Mouse (Mus musculus) B cell, adult 62 days (primary cell): ENCODE results near the gene Asz1. TPM values are rescaled to one million over a fixed set of nuclear protein-coding genes. Genes with fewer than 3 reads are reported as not detected.

ENCODE experiments used
- total RNA-seq: library from RNA; stranded (reverse); gene quantifications from 4 replicates; pipeline ENCODE4 v1.2.4, GENCODE M21; 2023

The Asz1 gene
- total RNA-seq = not detected in 4 replicates

GRCm38 (mm10) chr6:18108934-18109333, at the start of gene Asz1:
TSS of gene Asz1 (minus strand) at chr6:18109061.

DNA sequence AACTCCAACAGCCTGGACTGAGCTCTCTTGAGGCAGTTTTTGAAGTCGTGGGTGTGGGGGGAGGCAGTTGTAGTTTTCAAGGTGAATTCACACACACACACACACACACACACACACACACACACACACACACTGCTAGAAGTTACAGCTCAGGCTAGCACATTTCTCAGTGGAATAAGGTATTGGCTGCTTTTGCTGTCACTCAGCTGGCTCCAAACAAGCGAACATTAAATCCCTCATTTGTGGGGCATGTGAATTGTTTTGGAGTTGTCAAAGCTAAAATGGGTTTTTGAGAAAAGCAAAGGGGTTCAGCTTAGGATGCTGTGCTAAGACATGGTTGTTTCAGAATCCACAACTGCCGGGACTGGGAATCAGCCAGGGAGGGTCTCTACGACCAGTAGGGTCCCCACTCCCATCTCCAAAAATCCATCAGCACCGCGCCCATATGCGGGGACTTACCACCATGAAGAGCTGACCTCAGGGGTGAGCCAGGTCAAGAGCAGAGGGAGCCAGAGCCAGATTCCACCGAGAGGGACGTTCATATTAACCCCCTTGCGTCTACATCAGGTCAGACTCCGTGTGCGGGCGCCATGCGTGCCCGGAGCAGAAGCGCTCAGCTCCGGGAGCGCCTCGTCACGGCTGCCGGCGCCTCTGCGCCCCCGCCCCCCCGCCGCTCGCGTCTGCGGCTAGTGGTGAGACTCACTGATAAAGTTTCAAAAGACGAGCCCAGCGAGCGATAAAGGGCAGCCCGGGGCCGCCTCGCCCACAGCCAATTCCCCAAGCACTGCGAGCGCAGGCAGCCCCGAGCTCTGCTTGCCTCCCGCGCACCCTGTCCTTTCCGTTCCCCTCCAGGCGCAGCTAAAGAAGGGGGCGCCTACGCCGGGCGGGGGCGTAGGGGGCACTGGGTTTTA, 78.9 kb downstream of the Asz1 start, which contains the start of gene Wnt2:
Gene Wnt2 (minus strand): TSS at position 840 of the 911 bp plus-strand sequence.

Other genes starting within 250 kb of the Asz1 start
- not detected in 4 replicates for gene Wnt2, start 78.5 kb downstream of the Asz1 start, total RNA-seq
- not detected in 4 replicates for gene Cftr, start 61.6 kb upstream of the Asz1 start, total RNA-seq